Mouse (Mus musculus): ENCODE measurements around the gene Gclc.

- TF ChIP-seq RCOR1 (conservative IDR thresholded peaks at IDR 0.05; ENCODE audit: low read depth, low read length) = no peak
- TF ChIP-seq CTCF (conservative IDR thresholded peaks at IDR 0.05 in 1 of 2, IDR thresholded peaks at IDR 0.05 in 1 of 2; ENCODE audit: low read depth in 2 of 2, low read length in 2 of 2) = no peak
- TF ChIP-seq USF1 (IDR thresholded peaks at IDR 0.05; ENCODE audit: low read depth, low read length) = no peak
Measured at GRCm38 (mm10) chr9:77820836-77821235, 66.5 kb downstream of the Gclc start.
